Mouse (Mus musculus) stomach, embryonic 15.5 days (tissue): Measurements from ENCODE around the gene Flnb. TPM values are rescaled to one million over a fixed set of nuclear protein-coding genes. Genes with fewer than 3 reads are reported as not detected.

Source experiments
- ATAC-seq: fragments of 200-750 bp; cut with Nextera tagmentation; 2 replicates; pipeline ENCODE4 v1.8.0; 2017; ENCODE audit warnings: low read depth, moderate number of reproducible peaks, moderate TSS enrichment; ENCODE audit not compliant: insufficient read depth, low FRiP score
- H3K27ac ChIP-seq: fragments of 300-500 bp; sonication (generic); 2 replicates; pipeline ENCODE4 v1.5.1; 2015; ENCODE audit warnings: mild to moderate bottlenecking, inconsistent platforms
- H3K27me3 ChIP-seq: fragments of 300-500 bp; sonication (generic); replicated peaks from 2 replicates; pipeline ENCODE4 v1.6.1; 2015; ENCODE audit warnings: inconsistent platforms
- H3K36me3 ChIP-seq: fragments of 300-500 bp; sonication (generic); 2 replicates; pipeline ENCODE4 v1.6.1; 2015; ENCODE audit warnings: inconsistent platforms
- H3K4me1 ChIP-seq: fragments of 300-500 bp; sonication (generic); 2 replicates; pipeline ENCODE4 v1.6.1; 2015; ENCODE audit warnings: inconsistent platforms
- H3K4me2 ChIP-seq: fragments of 300-500 bp; sonication (generic); 2 replicates; pipeline ENCODE4 v1.6.1; 2015; ENCODE audit warnings: mild to moderate bottlenecking, inconsistent platforms
- H3K4me3 ChIP-seq: fragments of 300-500 bp; sonication (generic); replicated peaks from 2 replicates; pipeline ENCODE4 v1.5.1; 2015; ENCODE audit warnings: inconsistent platforms
- H3K9ac ChIP-seq: fragments of 300-500 bp; sonication (generic); 2 replicates; pipeline ENCODE4 v1.6.1; 2015; ENCODE audit warnings: inconsistent platforms
- H3K9me3 ChIP-seq: fragments of 300-500 bp; sonication (generic); 2 replicates; pipeline ENCODE4 v1.6.1; 2016; ENCODE audit warnings: inconsistent platforms
- WGBS: fragments of 180-500 bp; shearing (Covaris S2); methylation state at CpG from one replicate; pipeline ENCODE4 v1.1.7; 2015; 5-methylcytosine and 5-hydroxymethylcytosine counted together
- polyA plus RNA-seq: library from polyadenylated mRNA; unstranded; fragments of >200 nt; fragmentation: Nextera tagmentation; extraction: Ambion mirVana; gene quantifications from 2 replicates; pipeline ENCODE4 v1.2.1, GENCODE M21; 2015

Gene Flnb
- polyA plus RNA-seq, 1 experiment from 2014 or later: 17.4 TPM

- ATAC-seq: peak; percentile 20; the same call in 1 of the 2 replicates
- peaks cover 29% of the 10 kb centered on the region for H3K36me3 ChIP-seq
- WGBS: 30% methylated on average over 17 of the region's 17 CpGs
These were observed 119.4 kb downstream of the Flnb start for GRCm38 (mm10) chr14:7937052-7937630.

GRCm38 (mm10) chr14:7938809-7939784, 121.3 kb downstream of the Flnb start:
- H3K4me2 ChIP-seq: no peak overlapping the region
- H3K4me3 ChIP-seq: no peak overlapping the region
- 0 out of 2 replicates have a peak overlapping the region, but pooled peaks have one; percentile 7 for H3K27ac ChIP-seq
- 69% methylated on average over 19 of the region's 19 CpGs for WGBS
- peaks cover 22% of the 10 kb centered on the region for H3K36me3 ChIP-seq
- peaks cover 7% of the 10 kb centered on the region; the same call in 1 of the 2 replicates for H3K4me1 ChIP-seq
- H3K9me3 ChIP-seq: no peaks in the 10 kb centered on the region
- no peaks in the 10 kb centered on the region for H3K27me3 ChIP-seq
- no peak for ATAC-seq
- H3K9ac ChIP-seq: no peak overlapping the region

More at GRCm38 (mm10) chr14:7937052-7937630, 119.4 kb downstream of the Flnb start:
- no peak overlapping the region for H3K4me3 ChIP-seq
- no peak overlapping the region for H3K4me2 ChIP-seq
- no peaks in the 10 kb centered on the region for H3K9me3 ChIP-seq
- no peaks in the 10 kb centered on the region for H3K27me3 ChIP-seq
- no peaks in the 10 kb centered on the region for H3K4me1 ChIP-seq
- H3K27ac ChIP-seq: no peak overlapping the region
- H3K9ac ChIP-seq: no peak overlapping the region

GRCm38 (mm10) chr14:7941413-7941812, 123.7 kb downstream of the Flnb start:
- no peak overlapping the region for H3K27ac ChIP-seq
- H3K4me2 ChIP-seq: no peak overlapping the region
- no peak overlapping the region for H3K9ac ChIP-seq
- H3K36me3 ChIP-seq: peaks cover 27% of the 10 kb centered on the region; the same call in 1 of the 2 replicates
- ATAC-seq: no peak
- H3K4me3 ChIP-seq: no peak overlapping the region
- no peaks in the 10 kb centered on the region for H3K27me3 ChIP-seq
- no peaks in the 10 kb centered on the region for H3K9me3 ChIP-seq
- 74% methylated on average over 5 of the region's 5 CpGs for WGBS
- H3K4me1 ChIP-seq: peaks cover 11% of the 10 kb centered on the region; the same call in 1 of the 2 replicates

- Histone ChIP-seq H3K27me3 (no peaks in the 10 kb centered on the region), H3K9ac (no peak overlapping the region), H3K4me2 (no peak overlapping the region), H3K9me3 (no peaks in the 10 kb centered on the region), H3K36me3 (peaks cover 27% of the 10 kb centered on the region), H3K27ac (peak overlapping the region; percentile 70), H3K4me1 (peaks cover 11% of the 10 kb centered on the region; the same call in 1 of the 2 replicates), H3K4me3 (no peak overlapping the region)
- ATAC-seq: no peak
- 67% methylated on average over 7 of the region's 7 CpGs for WGBS
These were observed 125.5 kb downstream of the Flnb start for GRCm38 (mm10) chr14:7943101-7943800.

- no peak overlapping the region for H3K4me3 ChIP-seq
- peak; percentile 42; the same call in 1 of the 2 replicates for ATAC-seq
- peaks cover 30% of the 10 kb centered on the region for H3K36me3 ChIP-seq
- no peak overlapping the region for H3K9ac ChIP-seq
- H3K4me2 ChIP-seq: no peak overlapping the region
- no peaks in the 10 kb centered on the region for H3K9me3 ChIP-seq
- peak overlapping the region; percentile 70; the same call in 1 of the 2 replicates for H3K27ac ChIP-seq
- 61% methylated on average over 3 of the region's 3 CpGs for WGBS
- no peaks in the 10 kb centered on the region for H3K27me3 ChIP-seq
- peaks cover 11% of the 10 kb centered on the region; the same call in 1 of the 2 replicates for H3K4me1 ChIP-seq
These were observed 126.0 kb downstream of the Flnb start for GRCm38 (mm10) chr14:7943801-7944135.

GRCm38 (mm10) chr14:7944349-7945039, 126.7 kb downstream of the Flnb start:
- Histone ChIP-seq H3K27me3 (no peaks in the 10 kb centered on the region), H3K36me3 (peaks cover 34% of the 10 kb centered on the region), H3K4me3 (no peak overlapping the region), H3K9me3 (no peaks in the 10 kb centered on the region), H3K4me1 (peaks cover 11% of the 10 kb centered on the region; the same call in 1 of the 2 replicates), H3K9ac (no peak overlapping the region), H3K27ac (no peak overlapping the region), H3K4me2 (no peak overlapping the region)
- WGBS: 49% methylated on average over 8 of the region's 8 CpGs
- no peak for ATAC-seq

- no peak overlapping the region for H3K27ac ChIP-seq
- peaks cover 11% of the 10 kb centered on the region; the same call in 1 of the 2 replicates for H3K4me1 ChIP-seq
- no peak overlapping the region for H3K4me3 ChIP-seq
- ATAC-seq: no peak
- H3K36me3 ChIP-seq: peaks cover 32% of the 10 kb centered on the region
- WGBS: 67% methylated on average over 5 of the region's 5 CpGs
- H3K9me3 ChIP-seq: no peaks in the 10 kb centered on the region
- no peak overlapping the region for H3K9ac ChIP-seq
- no peaks in the 10 kb centered on the region for H3K27me3 ChIP-seq
- H3K4me2 ChIP-seq: no peak overlapping the region
These were observed 127.5 kb downstream of the Flnb start for GRCm38 (mm10) chr14:7945261-7945660.

- WGBS: 87% methylated on average over 9 of the region's 9 CpGs
- Histone ChIP-seq H3K27me3 (no peaks in the 10 kb centered on the region), H3K4me3 (no peak overlapping the region), H3K36me3 (peaks cover 13% of the 10 kb centered on the region; the same call in 1 of the 2 replicates), H3K9me3 (no peaks in the 10 kb centered on the region), H3K9ac (no peak overlapping the region), H3K4me1 (peaks cover 14% of the 10 kb centered on the region; the same call in 1 of the 2 replicates), H3K4me2 (no peak overlapping the region), H3K27ac (no peak overlapping the region)
- ATAC-seq: no peak
These were observed 133.5 kb downstream of the Flnb start for GRCm38 (mm10) chr14:7951234-7951633.

GRCm38 (mm10) chr14:7952610-7953254, 135.0 kb downstream of the Flnb start:
- Histone ChIP-seq H3K9me3 (no peaks in the 10 kb centered on the region), H3K27me3 (no peaks in the 10 kb centered on the region), H3K9ac (no peak overlapping the region), H3K36me3 (peaks cover 13% of the 10 kb centered on the region; the same call in 1 of the 2 replicates), H3K4me1 (peaks cover 17% of the 10 kb centered on the region; the same call in 1 of the 2 replicates), H3K4me3 (no peak overlapping the region), H3K4me2 (no peak overlapping the region), H3K27ac (peak overlapping the region; percentile 83)
- peak; percentile 85 for ATAC-seq
- 13% methylated on average over 12 of the region's 12 CpGs for WGBS

GRCm38 (mm10) chr14:7954071-7954471, 136.3 kb downstream of the Flnb start:
- ATAC-seq: peak; percentile 72
- no peak overlapping the region for H3K9ac ChIP-seq
- H3K27ac ChIP-seq: peak overlapping the region; percentile 83
- no peak overlapping the region for H3K4me3 ChIP-seq
- no peaks in the 10 kb centered on the region for H3K9me3 ChIP-seq
- 0 out of 2 replicates have a peak overlapping the region, but pooled peaks have one; percentile 2 for H3K4me2 ChIP-seq
- 0 out of 2 replicates have a peak, but pooled peaks cover 5% of the 10 kb centered on the region for H3K36me3 ChIP-seq
- peaks cover 17% of the 10 kb centered on the region; the same call in 1 of the 2 replicates for H3K4me1 ChIP-seq
- H3K27me3 ChIP-seq: no peaks in the 10 kb centered on the region
- 39% methylated on average over 6 of the region's 6 CpGs for WGBS
